Mouse (Mus musculus) cerebellum, adult 9-11 months (tissue): ENCODE results near the gene Pcdh7.
"Not testable (repeated sequence)": the region's sequence is repeated elsewhere in the genome, so short reads cannot be mapped to it uniquely, and the experiment has no call there.

Source experiments
- DNase-seq: peaks from one replicate; pipeline ENCODE4 v3.0.0; 2022

The Pcdh7 gene

GRCm38 (mm10) chr5:57717906-57718875 lies at the start of gene Pcdh7:
Pcdh7 (plus strand) TSS chr5:57717967.
- DNase-seq: peak; percentile 23

DNA sequence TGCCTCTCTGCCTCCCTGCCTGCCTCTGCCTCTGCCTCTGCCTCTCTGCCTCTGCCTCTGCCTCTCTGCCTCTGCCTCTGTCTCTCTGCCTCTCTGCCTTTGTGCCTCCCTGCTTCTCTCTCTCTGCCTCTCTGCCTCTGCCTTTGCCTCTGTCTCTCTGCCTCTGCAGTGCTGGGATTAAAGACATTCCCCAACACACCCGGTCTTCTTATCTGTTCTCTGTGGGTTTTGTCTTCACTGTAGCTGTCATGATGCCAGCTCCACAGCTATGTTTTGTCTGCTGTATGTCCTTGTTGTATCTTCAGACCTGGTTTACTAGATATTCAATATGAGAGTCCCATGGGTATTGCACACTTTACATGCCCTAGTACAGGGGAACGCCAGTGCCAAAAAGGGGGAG lies 40.8 kb upstream of the Pcdh7 start:
- not testable (repeated sequence) for DNase-seq

- DNase-seq: no peak
Observed at GRCm38 (mm10) chr5:57708396-57708795, 9.4 kb upstream of the Pcdh7 start.

GRCm38 (mm10) chr5:57713980-57714379 lies 3.8 kb upstream of the Pcdh7 start:
- no peak for DNase-seq

- peak; percentile 36 for DNase-seq
Observed at GRCm38 (mm10) chr5:57714621-57715523, 2.9 kb upstream of the Pcdh7 start.

DNA sequence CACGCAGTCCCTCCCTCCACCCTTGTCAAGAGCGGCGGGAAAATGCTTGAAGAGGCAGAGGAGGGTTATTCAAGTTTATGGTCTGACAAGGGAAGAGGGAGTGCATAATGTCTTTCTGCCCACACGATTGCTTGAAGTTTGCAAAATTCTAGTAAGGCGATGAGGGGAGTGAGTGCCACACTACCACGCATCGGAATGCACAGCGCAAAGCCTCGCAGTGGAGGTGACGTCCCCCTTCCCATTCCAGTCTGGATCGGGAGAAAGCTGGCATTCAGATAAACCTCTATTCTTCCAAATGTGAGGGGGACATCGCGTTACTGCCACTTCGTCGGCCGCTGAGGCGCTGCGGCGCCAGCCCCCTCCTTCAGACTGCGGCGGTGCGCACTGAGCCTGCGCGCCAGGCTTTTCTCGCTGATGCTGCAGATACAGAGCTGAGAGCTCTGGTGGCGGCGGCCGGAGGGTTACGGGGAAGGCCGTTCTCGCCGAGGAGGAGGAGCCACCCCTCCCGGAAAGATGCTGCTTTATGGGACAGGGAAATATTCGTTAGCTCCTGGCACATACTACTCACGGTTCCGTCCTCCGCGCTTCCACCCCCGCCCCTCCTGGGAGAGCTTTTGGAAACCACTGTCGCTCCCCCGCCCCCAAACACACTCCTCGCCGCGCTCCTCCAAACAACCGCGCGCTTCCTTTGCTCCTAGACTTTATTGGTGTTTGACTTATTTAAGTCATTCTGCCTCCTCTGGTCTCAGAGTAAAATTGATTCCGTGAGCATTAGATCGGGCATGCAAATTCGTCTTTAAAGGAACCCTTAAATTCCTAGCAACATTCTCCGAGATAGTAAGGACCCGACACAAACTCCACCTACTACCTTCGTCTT lies 2.0 kb upstream of the Pcdh7 start:
- DNase-seq: peak; percentile 62

DNA sequence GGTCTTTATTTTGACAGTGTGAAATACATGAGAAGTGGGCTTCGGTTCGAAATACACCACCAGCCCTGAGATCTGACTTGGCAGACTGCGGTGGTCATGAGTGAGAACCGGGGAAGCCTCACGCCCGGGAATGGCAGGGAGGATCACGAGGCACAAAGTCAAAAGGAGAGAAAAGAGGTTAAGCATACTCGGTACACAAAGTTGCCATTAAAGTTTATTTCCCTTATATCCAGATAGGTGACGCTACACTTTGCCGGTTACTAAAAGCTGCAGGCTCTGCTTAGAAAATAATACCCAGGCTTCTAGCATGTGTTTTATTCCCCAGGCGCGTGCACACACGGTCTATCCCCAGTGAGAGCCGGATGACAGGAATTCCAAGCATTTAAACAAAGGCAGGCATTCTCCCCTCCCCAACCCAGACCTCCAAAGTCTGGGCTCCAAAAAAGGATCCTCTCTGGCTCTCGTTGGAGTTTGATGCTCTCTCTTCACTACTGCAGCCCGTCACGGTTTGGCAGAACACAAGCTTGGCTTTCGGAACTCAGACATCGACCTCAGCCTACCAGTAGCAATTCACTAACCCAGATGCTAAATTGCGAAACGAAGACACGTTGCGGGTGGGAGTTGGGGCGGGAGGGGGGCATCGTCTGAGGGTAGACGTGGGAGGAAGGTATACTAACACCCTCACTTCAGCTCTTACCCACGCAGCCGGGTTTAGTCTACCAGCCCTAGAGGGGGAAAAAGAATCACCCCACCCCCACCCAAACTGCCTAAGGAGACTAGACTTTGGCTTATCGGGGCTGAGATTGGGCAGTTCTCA lies 1.1 kb upstream of the Pcdh7 start:
- DNase-seq: no peak

DNA sequence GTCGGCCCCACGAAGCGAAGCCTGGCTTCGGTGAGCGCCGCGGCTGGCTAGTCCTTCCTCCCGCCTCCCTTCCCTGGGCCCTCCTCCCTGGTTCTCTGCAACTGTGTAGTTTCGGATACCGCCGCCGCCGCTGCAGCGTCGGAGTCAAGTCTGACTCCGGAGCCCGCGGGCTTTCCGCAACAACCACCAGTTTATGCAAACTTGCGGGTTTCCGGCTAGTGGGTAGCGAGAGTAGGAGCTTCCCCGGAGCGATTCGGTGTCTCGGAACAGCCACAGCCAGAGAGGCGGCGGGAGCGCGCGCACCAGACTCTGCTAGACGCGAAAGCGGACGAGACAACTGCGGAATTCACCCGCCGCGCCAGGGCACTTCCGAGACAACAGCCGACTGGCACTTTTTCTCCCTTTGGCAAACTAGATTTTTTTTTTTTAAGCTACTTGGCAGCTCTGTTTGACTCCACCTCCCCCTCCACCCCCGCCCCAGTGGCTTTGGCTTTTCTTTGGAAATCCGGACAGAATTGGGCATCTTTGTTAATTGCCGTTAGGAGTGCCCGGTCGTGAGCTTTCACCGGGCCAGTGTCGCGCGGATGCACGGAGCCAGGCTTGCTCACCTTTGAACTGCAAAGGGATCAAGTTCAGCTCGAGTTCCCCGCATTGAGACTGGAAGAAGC lies 395 bp upstream of the Pcdh7 start:
- DNase-seq: peak; percentile 25

GRCm38 (mm10) chr5:57718876-57719593 lies 1.3 kb downstream of the Pcdh7 start:
- DNase-seq: peak; percentile 29

GRCm38 (mm10) chr5:57719594-57720185 lies 1.9 kb downstream of the Pcdh7 start:
- peak; percentile 14 for DNase-seq

DNA sequence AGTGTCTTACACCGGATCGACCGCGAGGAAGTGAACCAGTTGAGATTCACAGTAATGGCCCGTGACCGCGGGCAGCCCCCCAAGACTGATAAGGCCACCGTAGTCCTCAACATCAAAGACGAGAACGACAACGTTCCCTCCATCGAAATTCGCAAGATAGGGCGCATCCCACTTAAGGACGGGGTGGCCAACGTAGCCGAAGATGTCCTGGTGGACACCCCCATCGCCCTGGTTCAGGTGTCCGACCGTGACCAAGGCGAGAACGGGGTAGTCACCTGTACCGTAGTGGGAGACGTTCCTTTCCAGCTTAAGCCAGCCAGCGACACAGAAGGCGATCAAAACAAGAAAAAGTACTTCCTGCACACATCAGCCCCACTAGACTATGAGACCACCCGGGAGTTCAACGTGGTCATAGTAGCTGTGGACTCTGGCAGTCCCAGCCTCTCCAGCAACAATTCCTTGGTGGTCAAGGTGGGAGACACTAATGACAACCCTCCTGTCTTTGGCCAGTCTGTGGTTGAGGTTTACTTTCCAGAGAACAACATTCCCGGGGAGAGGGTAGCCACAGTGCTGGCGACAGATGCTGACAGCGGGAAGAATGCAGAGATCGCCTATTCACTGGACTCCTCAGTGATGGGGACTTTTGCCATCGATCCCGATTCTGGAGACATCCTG lies 2.6 kb downstream of the Pcdh7 start:
- no peak for DNase-seq

DNA sequence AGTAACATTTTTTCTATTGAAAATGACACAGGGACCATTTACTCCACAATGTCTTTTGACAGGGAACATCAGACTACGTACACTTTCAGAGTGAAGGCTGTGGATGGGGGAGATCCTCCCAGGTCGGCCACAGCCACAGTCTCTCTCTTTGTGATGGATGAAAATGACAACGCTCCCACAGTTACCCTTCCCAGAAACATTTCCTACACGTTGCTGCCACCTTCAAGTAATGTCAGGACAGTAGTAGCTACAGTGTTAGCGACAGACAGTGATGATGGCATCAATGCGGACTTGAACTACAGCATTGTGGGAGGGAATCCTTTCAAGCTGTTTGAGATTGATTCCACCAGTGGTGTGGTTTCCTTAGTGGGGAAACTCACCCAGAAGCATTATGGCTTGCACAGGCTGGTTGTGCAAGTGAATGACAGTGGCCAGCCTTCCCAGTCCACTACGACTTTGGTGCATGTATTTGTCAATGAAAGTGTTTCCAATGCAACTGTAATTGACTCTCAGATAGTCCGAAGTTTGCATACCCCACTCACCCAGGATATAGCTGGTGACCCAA lies 3.5 kb downstream of the Pcdh7 start:
- DNase-seq: no peak

DNA sequence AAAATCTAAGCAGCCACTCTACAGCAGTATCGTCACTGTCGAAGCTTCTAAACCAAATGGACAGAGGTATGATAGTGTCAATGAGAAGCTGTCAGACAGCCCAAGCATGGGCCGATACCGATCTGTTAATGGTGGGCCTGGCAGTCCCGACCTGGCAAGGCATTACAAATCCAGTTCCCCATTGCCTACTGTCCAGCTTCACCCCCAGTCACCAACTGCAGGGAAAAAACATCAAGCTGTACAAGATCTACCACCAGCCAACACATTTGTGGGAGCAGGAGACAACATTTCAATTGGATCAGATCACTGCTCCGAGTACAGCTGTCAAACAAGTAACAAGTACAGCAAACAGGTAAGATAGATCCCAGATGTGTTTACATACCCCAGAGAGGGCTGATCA lies 4.2 kb downstream of the Pcdh7 start:
- DNase-seq: no peak

DNA sequence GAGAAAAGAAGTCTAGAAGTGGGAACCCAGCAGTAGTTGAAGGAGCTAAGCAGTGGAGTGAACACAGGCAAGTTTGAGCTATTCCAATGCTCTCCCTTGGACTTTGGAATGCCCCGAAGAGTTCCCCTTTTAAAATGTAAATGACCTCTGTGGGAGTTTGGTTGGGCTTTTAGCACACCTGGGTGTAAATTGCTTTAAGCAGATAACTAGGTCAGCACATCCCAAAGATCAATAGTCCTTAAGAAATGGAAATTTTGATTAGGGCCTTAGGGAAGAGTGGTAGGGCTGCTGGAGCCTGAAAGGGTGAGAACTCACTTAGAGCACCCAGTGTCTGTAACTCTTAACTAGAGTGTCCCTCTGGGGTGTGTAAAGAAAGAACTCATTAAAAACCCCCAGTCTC lies 15.7 kb downstream of the Pcdh7 start:
- no peak for DNase-seq

DNA sequence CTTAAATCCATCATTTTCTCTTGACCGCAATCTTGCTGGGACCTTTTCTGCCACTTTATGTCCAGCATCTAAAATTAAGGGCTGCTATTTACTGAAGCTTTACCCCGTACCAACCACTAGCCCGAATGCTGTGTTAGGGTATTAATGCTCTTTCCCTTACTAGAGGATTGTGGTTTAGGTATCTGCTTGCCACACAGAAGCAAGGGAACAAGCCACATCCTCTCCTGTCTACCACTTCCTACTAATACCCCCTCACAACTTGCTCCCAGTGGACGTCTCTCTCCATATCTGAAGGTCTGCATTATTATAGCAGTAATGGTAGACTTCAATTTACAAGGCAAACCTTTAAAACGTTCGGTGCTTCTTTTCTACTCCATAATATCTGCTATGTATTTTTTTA lies 18.0 kb downstream of the Pcdh7 start:
- no peak for DNase-seq

- peak; percentile 34 for DNase-seq
Observed at GRCm38 (mm10) chr5:57742924-57743323, 25.2 kb downstream of the Pcdh7 start.

DNA sequence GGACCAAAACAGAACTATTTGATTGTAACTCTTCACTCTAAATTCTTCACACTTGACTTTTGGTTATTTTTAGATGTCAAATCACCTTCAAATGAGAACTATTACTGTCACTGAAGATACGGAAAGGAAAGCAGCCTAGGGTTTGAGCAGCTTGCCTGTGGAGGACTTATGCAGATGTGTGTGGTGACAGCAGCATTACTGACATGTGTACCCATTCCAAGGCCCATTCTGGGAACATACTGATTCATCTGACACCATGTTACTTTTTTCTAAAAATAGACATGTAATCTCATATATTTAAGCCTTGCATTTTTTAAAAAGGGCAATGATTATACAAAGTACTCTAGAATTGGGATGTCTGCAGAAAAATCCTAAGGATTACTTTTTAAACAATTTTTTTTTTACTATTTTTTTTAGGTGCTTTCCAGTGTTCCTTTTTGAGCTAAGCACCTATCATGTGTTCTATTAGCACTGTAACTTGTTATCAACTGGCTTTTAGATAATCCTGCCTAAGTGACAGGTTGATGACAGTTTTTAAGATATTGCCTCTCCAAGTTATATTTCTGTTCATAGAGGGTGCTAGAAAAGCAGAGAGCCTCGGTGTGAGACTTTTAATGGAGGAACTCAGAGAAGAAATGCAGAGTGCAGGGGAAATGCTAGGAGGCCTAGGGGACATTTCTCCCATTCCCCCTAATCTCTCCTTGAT lies 26.3 kb downstream of the Pcdh7 start:
- DNase-seq: no peak

GRCm38 (mm10) chr5:57745879-57746278 lies 28.1 kb downstream of the Pcdh7 start:
- DNase-seq: no peak
